Mouse (Mus musculus) small intestine, adult 2 months (tissue): ENCODE measurements at regions not wholly inside any gene's neighbourhood (a gene's known extent, or its start where the extent isn't known, plus 50 kb on each side); places are given as distances from the start of the nearest gene placed in this dataset.

Experiments
- CTCF ChIP-seq: fragments of 200-500 bp; IDR thresholded peaks from 2 replicates; pipeline ENCODE4 v1.5.1; 2012; ENCODE audit warnings: low read depth, mild to moderate bottlenecking, control low read depth, inconsistent platforms, low read length, moderate library complexity, mixed read lengths; ENCODE audit not compliant: insufficient replicate concordance, insufficient read length; ENCODE audit errors: extremely low read depth
- POLR2A ChIP-seq: fragments of 200-500 bp; IDR thresholded peaks from 2 replicates; pipeline ENCODE4 v1.6.1; 2012; ENCODE audit warnings: low read depth, mild to moderate bottlenecking, control low read depth, inconsistent platforms, low read length, moderate library complexity

DNA sequence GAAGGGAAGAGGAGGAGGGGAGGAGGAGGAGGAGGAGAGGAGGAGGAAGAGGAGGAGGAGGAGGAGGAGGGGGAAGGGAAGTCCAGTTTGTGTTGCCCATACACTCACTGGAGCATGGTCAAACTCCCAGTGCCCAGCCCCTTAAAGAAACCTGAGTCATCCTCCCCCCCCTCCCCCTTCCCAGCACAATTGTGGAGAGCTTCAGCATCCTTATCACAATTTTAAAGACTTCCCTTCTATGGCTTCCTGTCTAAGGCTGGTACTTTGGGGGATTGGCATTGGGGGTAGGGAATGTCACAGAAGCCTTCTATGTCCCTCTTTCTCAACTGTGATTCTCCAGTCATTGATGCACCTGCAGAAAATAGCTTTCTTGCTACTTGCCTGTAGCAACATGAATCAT, 84.0 kb upstream of the Itga6 start:
- TF ChIP-seq CTCF (no peak), POLR2A (no peak)
